In the genomic region with DNA sequence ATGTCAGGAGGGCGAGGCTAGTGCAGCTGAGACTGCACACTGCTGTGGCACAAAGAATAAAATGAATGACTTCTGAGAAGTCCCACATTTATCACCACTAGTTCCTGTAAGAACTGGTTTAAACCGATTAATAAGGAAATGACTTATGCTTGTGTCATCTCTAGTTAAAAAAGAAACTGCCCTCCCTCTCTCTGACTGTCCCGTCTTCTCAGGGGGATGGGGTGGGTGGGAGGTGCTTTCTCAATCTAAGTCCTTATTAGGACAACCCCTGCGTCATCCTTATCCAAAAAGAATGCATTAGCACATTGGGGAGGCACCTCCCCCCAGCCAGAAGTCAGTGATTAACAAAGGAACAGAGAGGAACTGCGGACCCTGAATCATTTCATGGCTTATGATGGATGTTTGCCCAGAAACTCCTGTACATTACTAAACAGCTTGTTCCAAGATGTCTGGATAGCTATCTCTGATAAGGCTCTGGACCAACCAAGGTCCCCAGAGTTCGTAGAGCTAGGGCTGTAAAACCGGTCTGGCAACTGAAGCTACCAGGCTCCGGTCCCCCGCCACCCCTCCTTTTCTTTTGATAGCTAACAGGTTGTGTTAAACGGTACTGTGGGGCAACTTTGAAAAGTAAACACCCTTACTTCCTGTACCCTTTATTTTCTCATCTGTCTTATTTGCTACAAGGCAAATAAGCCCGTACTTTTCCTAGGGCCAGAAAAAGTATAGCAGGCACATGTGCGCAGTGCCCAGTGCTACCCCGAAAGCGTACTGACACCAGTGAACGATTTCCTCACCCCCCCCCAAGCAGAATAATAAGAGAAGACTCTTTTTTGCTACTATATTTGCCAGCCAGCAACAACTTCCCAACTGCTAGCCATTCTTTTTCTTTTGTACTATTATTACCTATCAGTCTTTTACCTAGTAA, we compare ENCODE assay signal across 8 mouse cellular contexts. TPM values are rescaled to one million over a fixed set of nuclear protein-coding genes. Genes with fewer than 3 reads are reported as not detected.
A peak's percentile ranks its signal among the peaks of the same experiment; 100 is the strongest.
DNase-seq lines count a peak whose midpoint lies in the region; ATAC-seq and TF ChIP-seq lines count a peak whose summit lies in the region.

No protein-coding gene starts in this region.

- peak overlapping the region; percentile 40 for H3K27ac ChIP-seq in bone marrow, adult 2 months (ENCODE audit: control insufficient read depth, insufficient read depth, low read depth, low read length, poor library complexity)
- peak overlapping the region; percentile 95 for H3K27ac ChIP-seq in intestine, embryonic 15.5 days

- no peaks in the 10 kb centered on the region for H3K27me3 ChIP-seq in G1E (ENCODE audit: insufficient read depth, low read length)
- H3K27me3 ChIP-seq in intestine, embryonic 15.5 days (replicated peaks): no peaks in the 10 kb centered on the region

- ATAC-seq in G1E (ENCODE audit: extremely low read depth, insufficient number of reproducible peaks, low FRiP score, poor library complexity, severe bottlenecking): peak; percentile 67
- peak; percentile 95 for ATAC-seq in intestine, embryonic 15.5 days
- ATAC-seq in neutrophil, adult 5-6 weeks (ENCODE audit: extremely low read depth, insufficient number of reproducible peaks, low FRiP score, poor library complexity, severe bottlenecking): peak; percentile 87

- WGBS in bone marrow, adult 2 months: 2% methylated on average over 15 of the region's 15 CpGs
- WGBS in intestine, embryonic 15.5 days: 2% methylated on average over 15 of the region's 15 CpGs

- TF ChIP-seq POLR2A in bone marrow, adult 2 months (IDR thresholded peaks at IDR 0.05; ENCODE audit: borderline replicate concordance, control insufficient read depth, low read depth, low read length): peak; percentile 54

- H3K36me3 ChIP-seq in G1E (replicated peaks): peaks cover 45% of the 10 kb centered on the region
- H3K36me3 ChIP-seq in intestine, embryonic 15.5 days: no peaks in the 10 kb centered on the region

- no peak for TF ChIP-seq CTCF in G1E (IDR thresholded peaks at IDR 0.05; ENCODE audit: low read depth, low read length)
- TF ChIP-seq CTCF in bone marrow, adult 2 months (IDR thresholded peaks at IDR 0.05; ENCODE audit: control insufficient read depth, insufficient read depth, low read length): no peak

- peak overlapping the region; percentile 59 for H3K4me2 ChIP-seq in intestine, embryonic 15.5 days (replicated peaks)

- H3K4me3 ChIP-seq in G1E (ENCODE audit: low read depth, low read length): peak overlapping the region; percentile 75
- H3K4me3 ChIP-seq in bone marrow, adult 2 months (replicated peaks; ENCODE audit: control insufficient read depth, low read depth, low read length): peak overlapping the region; percentile 56
- H3K4me3 ChIP-seq in intestine, embryonic 15.5 days (replicated peaks): peak overlapping the region; percentile 51

- peak overlapping the region; percentile 73 for H3K9ac ChIP-seq in intestine, embryonic 15.5 days

- peak; percentile 70 for DNase-seq in G1E (ENCODE audit: low spot score)
- DNase-seq in forelimb bud, embryonic 11.5 days (ENCODE audit: low read depth, low spot score): peak; percentile 31
- peak; percentile 88 to 94 for DNase-seq in lung, adult 18-20 months
- no peak for DNase-seq in ovary, postnatal 14 days (ENCODE audit: low spot score)
- no peak for DNase-seq in cerebellum, postnatal 14 days

- H3K4me1 ChIP-seq in G1E (ENCODE audit: insufficient read depth, low read depth, low read length): peaks cover 67% of the 10 kb centered on the region
- peaks cover 5% of the 10 kb centered on the region; the same call in 1 of the 2 replicates for H3K4me1 ChIP-seq in bone marrow, adult 2 months (ENCODE audit: control insufficient read depth, insufficient read depth, low read length)
- H3K4me1 ChIP-seq in intestine, embryonic 15.5 days (replicated peaks): peaks cover 6% of the 10 kb centered on the region; the same call in 1 of the 2 replicates

- H3K9me3 ChIP-seq in G1E (replicated peaks): no peaks in the 10 kb centered on the region
- no peaks in the 10 kb centered on the region for H3K9me3 ChIP-seq in intestine, embryonic 15.5 days

RNA-seq across cellular contexts. Expression of gene Tubd1, which starts 42.3 kb away (rescaled TPM):
- total RNA-seq in G1E (2014; fragmentation: Nextera tagmentation) (11.7 and 13.7 TPM in 2 replicates), G1E (2017) (8.6 and 10.6 TPM in 2 replicates)
- polyA plus RNA-seq in G1E (2012): 0.25 and 0.29 TPM in 2 replicates
- polyA plus RNA-seq in bone marrow, adult 2 months (2011; ENCODE audit: insufficient read depth, insufficient read length, low replicate concordance, missing spikeins): 5.3 and 13.6 TPM in 2 replicates
- polyA plus RNA-seq in intestine, embryonic 15.5 days (2015; fragmentation: Nextera tagmentation; extraction: Ambion mirVana): 11.6 and 11.8 TPM in 2 replicates
- 6.4 and 6.9 TPM in 2 replicates for total RNA-seq in neutrophil, adult 5-6 weeks (2017)

RNA-seq across cellular contexts. Expression of gene Rps6kb1, which starts 42.5 kb away (rescaled TPM):
- total RNA-seq in G1E (2014; fragmentation: Nextera tagmentation) (59.9 and 73.0 TPM in 2 replicates), G1E (2017) (31.7 and 38.1 TPM in 2 replicates)
- 17.2 and 17.6 TPM in 2 replicates for polyA plus RNA-seq in G1E (2012)
- 12.1 and 31.4 TPM in 2 replicates for polyA plus RNA-seq in bone marrow, adult 2 months (2011; ENCODE audit: insufficient read depth, insufficient read length, low replicate concordance, missing spikeins)
- polyA plus RNA-seq in intestine, embryonic 15.5 days (2015; fragmentation: Nextera tagmentation; extraction: Ambion mirVana): 54.6 and 63.6 TPM in 2 replicates
- total RNA-seq in neutrophil, adult 5-6 weeks (2017): 52.5 and 55.4 TPM in 2 replicates

Comparison
In these comparisons a context has a peak if more than half of its experiments do, and no peak if none do; other contexts are left out.
1. DNase-seq: peak in G1E (single experiment), forelimb bud, embryonic 11.5 days (single experiment) and lung, adult 18-20 months (2 of 2); none in ovary, postnatal 14 days (single experiment) and cerebellum, postnatal 14 days (0 of 2).
2. Peak in every context shown above with its lines, with median percentiles within 50 percentile points of each other: ATAC-seq and H3K4me3 ChIP-seq.